Mouse (Mus musculus) midbrain, embryonic 11.5 days (tissue): ENCODE results near the gene Specc1l. TPM values are rescaled to one million over a fixed set of nuclear protein-coding genes. Genes with fewer than 3 reads are reported as not detected.

Experiments
- ATAC-seq: fragments of 200-750 bp; cut with Nextera tagmentation; 2 replicates; pipeline ENCODE4 v1.8.0; 2017; ENCODE audit warnings: moderate TSS enrichment, moderate library complexity; ENCODE audit not compliant: low FRiP score
- DNase-seq: peaks from one replicate; pipeline ENCODE4 v3.0.0; 2015; ENCODE audit warnings: low spot score; ENCODE audit errors: missing footprints
- H3K27ac ChIP-seq: fragments of 300-500 bp; sonication (generic); 2 replicates; pipeline ENCODE4 v1.5.1; 2014; ENCODE audit warnings: low read depth, low read length
- H3K27me3 ChIP-seq: fragments of 300-500 bp; sonication (generic); 2 replicates; pipeline ENCODE4 v1.6.1; 2014; ENCODE audit warnings: mild to moderate bottlenecking, low read length, moderate library complexity, mixed read lengths; ENCODE audit not compliant: control insufficient read depth, insufficient read depth
- H3K36me3 ChIP-seq: fragments of 300-500 bp; sonication (generic); 2 replicates; pipeline ENCODE4 v1.6.1; 2014; ENCODE audit warnings: mild to moderate bottlenecking, low read length, moderate library complexity, mixed read lengths; ENCODE audit not compliant: control insufficient read depth, insufficient read depth
- H3K4me1 ChIP-seq: fragments of 300-500 bp; sonication (generic); 2 replicates; pipeline ENCODE4 v1.6.1; 2014; ENCODE audit warnings: low read length; ENCODE audit not compliant: control insufficient read depth, insufficient read depth
- H3K4me2 ChIP-seq: fragments of 300-500 bp; sonication (generic); 2 replicates; pipeline ENCODE4 v1.6.1; 2014; ENCODE audit warnings: mild to moderate bottlenecking, moderate library complexity
- H3K4me3 ChIP-seq: fragments of 300-500 bp; sonication (generic); 2 replicates; pipeline ENCODE4 v1.5.1; 2014; ENCODE audit warnings: low read depth, low read length
- H3K9ac ChIP-seq: fragments of 300-500 bp; sonication (generic); 2 replicates; pipeline ENCODE4 v1.6.1; 2014; ENCODE audit warnings: low read length
- H3K9me3 ChIP-seq: fragments of 300-500 bp; sonication (generic); 2 replicates; pipeline ENCODE4 v1.6.1; 2016; ENCODE audit warnings: low read length; ENCODE audit not compliant: control insufficient read depth
- WGBS: fragments of 180-500 bp; shearing (Covaris S2); extraction: QIAGEN DNeasy Blood & Tissue Kit; methylation state at CpG from one replicate; pipeline ENCODE4 v1.1.7; 2014; 5-methylcytosine and 5-hydroxymethylcytosine counted together
- polyA plus RNA-seq: library from polyadenylated mRNA; unstranded; fragments of >200 nt; fragmentation: Nextera tagmentation; extraction: Ambion mirVana; gene quantifications from 2 replicates; pipeline ENCODE4 v1.2.1, GENCODE M21; 2014

The Specc1l gene
- polyA plus RNA-seq, 1 experiment from 2014 or later = 23.2 TPM

DNA sequence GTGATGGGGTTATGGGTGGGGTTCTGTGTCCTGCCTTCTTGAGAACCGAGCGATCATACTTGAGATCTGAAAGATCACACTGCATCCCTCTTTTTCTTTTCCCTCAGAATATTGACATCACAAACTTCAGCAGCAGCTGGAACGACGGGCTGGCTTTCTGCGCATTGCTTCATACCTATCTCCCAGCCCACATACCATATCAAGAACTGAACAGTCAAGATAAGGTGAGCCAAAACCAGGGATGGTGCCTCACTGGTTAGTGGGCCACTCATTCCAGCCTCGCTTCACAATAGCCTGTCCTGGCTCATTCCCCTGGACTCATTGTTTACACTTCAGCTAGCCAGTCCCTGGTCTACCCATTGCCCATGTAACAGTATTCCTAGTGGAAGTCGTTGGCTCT is 95.3 kb downstream of the Specc1l start:
- Histone ChIP-seq H3K4me3 (no peak overlapping the region), H3K4me2 (no peak overlapping the region), H3K36me3 (peaks cover 11% of the 10 kb centered on the region; the same call in 1 of the 2 replicates), H3K9ac (no peak overlapping the region), H3K4me1 (no peaks in the 10 kb centered on the region), H3K27ac (no peak overlapping the region), H3K9me3 (no peaks in the 10 kb centered on the region), H3K27me3 (no peaks in the 10 kb centered on the region)
- whole genome bisulfite sequencing = 88% methylated on average over 7 of the region's 7 CpGs
- ATAC-seq = no peak
- no peak for DNase-seq

DNA sequence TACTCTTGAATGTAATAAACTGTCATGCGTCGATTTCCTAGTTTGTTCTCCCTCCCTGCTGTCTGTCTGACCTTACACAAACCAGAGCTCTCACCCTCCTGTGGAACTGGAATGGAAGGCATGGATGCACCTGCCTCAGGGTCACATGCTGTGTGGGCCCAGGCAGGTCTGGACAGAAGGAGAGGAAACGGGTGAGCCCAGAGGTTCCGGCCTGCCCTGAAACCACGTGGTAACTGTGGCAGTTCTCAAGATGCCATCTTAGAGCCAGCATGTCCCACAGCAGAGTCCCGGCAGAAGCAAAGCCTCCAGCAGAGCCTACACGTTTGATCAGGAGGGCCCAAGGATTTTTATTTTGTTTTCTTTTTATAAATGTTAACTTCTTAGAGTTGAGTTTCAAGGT is 100.5 kb downstream of the Specc1l start:
- Histone ChIP-seq H3K27me3 (peaks cover 12% of the 10 kb centered on the region), H3K9ac (no peak overlapping the region), H3K4me3 (no peak overlapping the region), H3K36me3 (peaks cover 11% of the 10 kb centered on the region; the same call in 1 of the 2 replicates), H3K4me1 (peaks cover 3% of the 10 kb centered on the region), H3K27ac (no peak overlapping the region), H3K9me3 (no peaks in the 10 kb centered on the region), H3K4me2 (no peak overlapping the region)
- no peak for ATAC-seq
- WGBS = 80% methylated on average over 7 of the region's 7 CpGs
- no peak for DNase-seq

DNA sequence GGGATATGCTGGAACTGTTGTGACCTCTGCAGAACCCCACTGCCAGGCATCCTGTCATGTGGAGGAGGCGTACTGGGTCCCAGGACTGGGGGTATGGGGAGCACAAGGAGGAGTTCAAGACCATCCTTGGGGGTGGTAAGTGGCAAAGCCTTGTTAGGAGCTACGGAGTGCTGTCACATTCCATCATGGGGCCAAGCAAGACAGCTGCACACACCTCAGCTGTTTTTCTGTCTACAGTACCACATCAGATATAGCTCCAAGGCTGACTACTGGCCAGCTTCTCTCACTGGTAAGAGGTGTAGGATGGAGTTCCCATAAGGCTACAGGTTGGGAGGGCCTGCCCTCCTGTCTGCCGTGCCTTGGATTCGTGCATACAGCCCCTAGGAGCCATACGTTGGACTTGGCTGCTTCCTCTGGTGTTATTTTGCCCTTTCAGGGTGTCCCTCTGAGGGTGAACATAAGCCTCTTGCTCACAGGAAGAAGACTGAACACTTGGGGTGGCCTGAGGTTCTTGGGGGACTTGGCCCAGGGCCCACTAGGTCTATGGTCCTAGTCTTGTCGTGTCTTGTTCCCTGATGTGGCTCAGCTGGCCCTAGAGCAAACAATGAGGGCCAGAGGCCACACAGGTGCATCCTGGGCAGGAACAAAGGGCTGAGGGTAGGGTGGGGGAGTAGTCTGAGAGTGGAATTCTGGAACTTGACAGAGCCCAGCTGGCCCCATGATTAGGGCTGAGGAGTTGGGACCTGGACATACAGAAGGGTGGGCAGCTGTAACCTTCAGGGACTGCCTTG is 102.5 kb downstream of the Specc1l start:
- no peak for ATAC-seq
- WGBS = 73% methylated on average over 6 of the region's 6 CpGs
- Histone ChIP-seq H3K4me3 (no peak overlapping the region), H3K9ac (no peak overlapping the region), H3K27me3 (peaks cover 28% of the 10 kb centered on the region), H3K27ac (no peak overlapping the region), H3K4me1 (peaks cover 3% of the 10 kb centered on the region), H3K36me3 (peaks cover 3% of the 10 kb centered on the region; the same call in 1 of the 2 replicates), H3K4me2 (no peak overlapping the region), H3K9me3 (no peaks in the 10 kb centered on the region)
- DNase-seq = no peak

DNA sequence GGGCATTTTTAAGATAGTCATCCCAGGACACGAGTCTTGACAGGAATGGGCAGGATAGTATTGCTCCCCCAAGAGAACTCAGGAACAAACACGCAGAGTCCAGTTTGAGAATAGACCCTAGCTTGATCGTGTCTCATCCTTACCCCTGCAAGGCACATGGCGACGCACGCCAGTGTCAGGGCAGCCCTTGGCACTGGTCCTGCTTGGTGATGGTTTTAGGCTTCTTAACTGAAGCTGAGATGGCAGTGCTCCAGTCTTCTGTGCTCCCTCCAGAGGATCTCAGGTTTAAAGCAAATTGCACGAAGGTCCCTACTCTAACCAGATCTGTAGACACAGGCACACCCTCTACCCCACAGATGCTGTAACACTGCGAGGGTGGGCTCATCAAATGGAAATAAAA is 103.9 kb downstream of the Specc1l start:
- DNase-seq = no peak
- H3K27me3 ChIP-seq = peaks cover 28% of the 10 kb centered on the region
- 83% methylated on average over 8 of the region's 8 CpGs for WGBS
- no peaks in the 10 kb centered on the region for H3K9me3 ChIP-seq
- no peaks in the 10 kb centered on the region; the same call in 1 of the 2 replicates for H3K36me3 ChIP-seq
- H3K9ac ChIP-seq = no peak overlapping the region
- H3K4me1 ChIP-seq = peaks cover 3% of the 10 kb centered on the region
- no peak overlapping the region for H3K27ac ChIP-seq
- no peak overlapping the region for H3K4me2 ChIP-seq
- ATAC-seq = no peak
- H3K4me3 ChIP-seq = no peak overlapping the region

DNA sequence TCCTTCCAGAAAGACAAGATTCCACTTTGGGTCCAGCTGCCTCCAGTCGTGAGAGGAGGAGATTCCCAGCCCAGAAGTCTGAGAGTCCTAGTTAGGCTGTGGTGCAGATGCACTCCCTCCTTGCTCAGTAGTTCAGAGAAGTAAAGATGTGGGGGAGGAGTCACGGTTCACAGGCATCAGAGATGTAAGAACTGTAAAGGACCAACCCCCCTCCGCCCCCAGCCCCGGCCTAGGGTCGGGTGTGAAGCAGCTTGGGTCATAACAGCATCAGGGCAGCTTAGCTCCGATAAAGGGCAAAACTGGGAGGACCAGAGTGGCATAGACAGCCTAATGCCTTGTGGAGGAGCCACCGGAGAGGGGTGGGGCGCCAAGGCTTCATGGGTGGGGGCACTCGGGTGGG is 104.6 kb downstream of the Specc1l start:
- Histone ChIP-seq H3K4me2 (peak overlapping the region; percentile 51), H3K36me3 (no peaks in the 10 kb centered on the region; the same call in 1 of the 2 replicates), H3K9me3 (no peaks in the 10 kb centered on the region), H3K4me3 (peak overlapping the region; percentile 35), H3K4me1 (peaks cover 3% of the 10 kb centered on the region), H3K27ac (no peak overlapping the region), H3K27me3 (peaks cover 28% of the 10 kb centered on the region), H3K9ac (peak overlapping the region; percentile 45)
- DNase-seq = peak; percentile 89
- WGBS = 11% methylated on average over 9 of the region's 9 CpGs
- peak; percentile 69 for ATAC-seq

DNA sequence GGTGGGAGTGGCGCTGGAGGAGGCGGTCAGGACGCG is 104.8 kb downstream of the Specc1l start, which contains the start of gene Adora2a:
Gene Adora2a, plus strand, starts transcription at position 6 of the 36 bp plus-strand sequence.
- no peak for DNase-seq
- Histone ChIP-seq H3K4me1 (peaks cover 3% of the 10 kb centered on the region), H3K27ac (no peak within 1 kb of the TSS), H3K9me3 (no peaks in the 10 kb centered on the region), H3K27me3 (peaks cover 28% of the 10 kb centered on the region), H3K4me3 (peak within 1 kb of the TSS; percentile 35), H3K9ac (peak within 1 kb of the TSS; percentile 47), H3K4me2 (peak within 1 kb of the TSS; percentile 51), H3K36me3 (no peaks in the 10 kb centered on the region; the same call in 1 of the 2 replicates)
- 2% methylated on average over 4 of the region's 4 CpGs for whole genome bisulfite sequencing
- ATAC-seq = no peak

DNA sequence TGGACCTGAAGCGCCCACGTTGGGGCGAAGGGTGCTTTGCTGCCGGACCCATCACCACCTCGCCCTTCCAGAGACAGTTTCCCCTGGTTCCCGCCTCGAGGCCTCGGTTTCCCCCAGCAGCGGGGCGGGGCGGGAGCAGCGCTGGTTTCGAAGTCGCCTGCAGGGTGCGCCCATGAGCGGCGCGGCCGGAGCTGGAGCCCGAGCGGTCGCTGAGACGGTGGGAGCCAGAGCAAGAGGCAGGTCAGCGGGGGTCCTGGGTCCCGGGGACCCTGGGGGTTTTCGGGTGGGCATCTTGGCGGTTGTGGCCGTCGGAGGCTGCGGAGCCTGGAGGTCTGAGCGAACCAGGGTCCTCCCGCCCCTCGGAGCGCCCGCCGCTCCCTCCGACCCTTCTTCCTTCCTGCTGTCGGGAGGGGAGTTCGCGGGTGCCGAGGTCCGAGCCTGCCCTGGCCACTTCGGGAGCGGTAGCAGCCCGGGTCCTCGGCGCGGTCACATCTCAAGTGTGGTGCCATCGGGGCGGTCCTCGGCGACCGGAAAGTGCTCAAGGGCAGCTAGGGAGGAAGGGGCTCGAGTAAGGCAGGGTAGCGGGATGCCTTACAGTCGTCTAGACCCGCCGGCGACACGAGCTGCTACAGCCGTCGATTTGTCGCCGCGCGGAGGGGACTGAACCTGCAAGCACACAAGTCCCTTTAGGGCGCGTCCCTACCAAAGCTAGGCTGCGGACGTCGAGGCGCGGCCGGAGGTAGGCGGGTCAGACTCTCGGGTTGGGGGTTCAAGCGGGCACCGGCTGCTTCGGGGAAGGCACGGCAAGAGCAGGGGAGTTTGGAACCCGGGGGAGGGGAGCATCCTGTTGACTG is 105.3 kb downstream of the Specc1l start:
- Histone ChIP-seq H3K9me3 (no peaks in the 10 kb centered on the region), H3K36me3 (no peaks in the 10 kb centered on the region; the same call in 1 of the 2 replicates), H3K27me3 (peaks cover 28% of the 10 kb centered on the region), H3K27ac (no peak overlapping the region), H3K4me1 (peaks cover 3% of the 10 kb centered on the region), H3K4me2 (peak overlapping the region; percentile 51), H3K9ac (peak overlapping the region; percentile 47), H3K4me3 (peak overlapping the region; percentile 35)
- peak; percentile 98 for DNase-seq
- ATAC-seq = peak; percentile 78
- WGBS = 2% methylated on average over 81 of the region's 81 CpGs

DNA sequence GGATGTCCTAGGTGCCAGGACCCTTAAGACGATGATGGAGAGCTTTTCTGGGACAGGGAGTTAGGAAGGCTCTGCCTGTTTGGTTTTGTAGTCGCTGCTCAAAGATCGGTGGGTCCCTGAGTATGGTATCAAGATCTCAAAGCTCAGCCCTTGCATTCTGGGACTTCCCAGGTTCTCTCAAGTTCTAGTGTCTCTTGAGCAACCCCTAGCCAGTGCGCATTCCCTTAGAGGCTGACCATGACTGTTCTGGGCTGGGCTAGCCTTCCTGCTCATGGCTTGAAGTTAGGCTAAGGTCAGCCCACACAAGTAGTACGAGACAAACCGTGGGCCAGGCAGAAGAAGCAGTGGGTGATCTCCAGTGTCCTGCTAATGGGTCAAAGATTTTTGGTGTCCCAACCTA is 106.3 kb downstream of the Specc1l start:
- DNase-seq (peak; percentile 80), ATAC-seq (no peak)
- peaks cover 3% of the 10 kb centered on the region for H3K4me1 ChIP-seq
- H3K4me3 ChIP-seq = no peak overlapping the region
- no peaks in the 10 kb centered on the region for H3K36me3 ChIP-seq
- H3K27ac ChIP-seq = no peak overlapping the region
- H3K4me2 ChIP-seq = no peak overlapping the region
- H3K27me3 ChIP-seq = peaks cover 28% of the 10 kb centered on the region
- no peak overlapping the region for H3K9ac ChIP-seq
- H3K9me3 ChIP-seq = no peaks in the 10 kb centered on the region
- WGBS = 87% methylated on average over 6 of the region's 6 CpGs

DNA sequence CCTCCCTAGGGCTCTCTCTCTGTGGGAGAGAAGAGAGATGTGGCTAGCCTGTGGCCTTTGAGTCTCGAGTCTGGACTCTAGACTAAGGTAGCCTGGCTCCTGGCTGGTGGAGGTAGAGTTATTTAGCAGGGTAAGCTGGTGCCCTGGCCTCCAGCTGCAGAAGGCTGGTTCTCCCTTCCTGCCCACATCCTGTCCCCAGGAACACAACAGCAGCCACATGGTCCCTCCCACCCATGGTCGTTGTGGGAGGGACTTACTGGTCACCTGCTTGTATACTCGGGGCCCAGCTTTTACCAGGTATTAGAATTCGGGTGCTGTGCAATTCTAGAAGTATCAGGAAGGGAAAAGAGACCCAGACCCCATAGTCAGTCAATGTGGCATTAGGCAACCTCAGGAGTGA is 108.4 kb downstream of the Specc1l start:
- Histone ChIP-seq H3K4me3 (no peak overlapping the region), H3K4me1 (peaks cover 3% of the 10 kb centered on the region), H3K27me3 (peaks cover 28% of the 10 kb centered on the region), H3K27ac (no peak overlapping the region), H3K9me3 (no peaks in the 10 kb centered on the region), H3K9ac (no peak overlapping the region), H3K36me3 (no peaks in the 10 kb centered on the region), H3K4me2 (no peak overlapping the region)
- DNase-seq (no peak), ATAC-seq (no peak)
- 55% methylated on average over 4 of the region's 4 CpGs for WGBS
